Mouse (Mus musculus) liver, embryonic 15.5 days (tissue): Measurements from ENCODE around the gene Egfr. TPM values are rescaled to one million over a fixed set of nuclear protein-coding genes. Genes with fewer than 3 reads are reported as not detected.
A peak's percentile ranks its signal among the peaks of the same experiment; 100 is the strongest.

Experiments used
- ATAC-seq: fragments of 200-750 bp; cut with Nextera tagmentation; 2 replicates; pipeline ENCODE4 v1.8.0; 2017; ENCODE audit warnings: moderate number of reproducible peaks, mild to moderate bottlenecking, moderate library complexity; ENCODE audit not compliant: insufficient read depth
- H3K27ac ChIP-seq: fragments of 300-500 bp; sonication (generic); replicated peaks from 2 replicates; pipeline ENCODE4 v1.5.1; 2015; ENCODE audit warnings: mild to moderate bottlenecking, inconsistent platforms
- H3K27me3 ChIP-seq: fragments of 300-500 bp; sonication (generic); 2 replicates; pipeline ENCODE4 v1.6.1; 2015; ENCODE audit warnings: mild to moderate bottlenecking, inconsistent platforms
- H3K36me3 ChIP-seq: fragments of 300-500 bp; sonication (generic); replicated peaks from 2 replicates; pipeline ENCODE4 v1.6.1; 2015; ENCODE audit warnings: moderate library complexity, mild to moderate bottlenecking, inconsistent platforms
- H3K4me1 ChIP-seq: fragments of 300-500 bp; sonication (generic); replicated peaks from 2 replicates; pipeline ENCODE4 v1.6.1; 2015; ENCODE audit warnings: inconsistent platforms
- H3K4me2 ChIP-seq: fragments of 300-500 bp; sonication (generic); 2 replicates; pipeline ENCODE4 v1.6.1; 2015; ENCODE audit warnings: moderate library complexity, mild to moderate bottlenecking, inconsistent platforms
- H3K4me3 ChIP-seq: fragments of 300-500 bp; sonication (generic); replicated peaks from 2 replicates; pipeline ENCODE4 v1.5.1; 2015; ENCODE audit warnings: mild to moderate bottlenecking, inconsistent platforms
- H3K9ac ChIP-seq: fragments of 300-500 bp; sonication (generic); 2 replicates; pipeline ENCODE4 v1.6.1; 2015; ENCODE audit warnings: moderate library complexity, mild to moderate bottlenecking, inconsistent platforms
- H3K9me3 ChIP-seq: fragments of 300-500 bp; sonication (generic); replicated peaks from 2 replicates; pipeline ENCODE4 v1.6.1; 2016; ENCODE audit warnings: inconsistent platforms
- WGBS: fragments of 180-500 bp; shearing (Covaris S2); methylation state at CpG from one replicate; pipeline ENCODE4 v1.1.7; 2015; ENCODE audit warnings: mixed read lengths; ENCODE audit not compliant: insufficient replicate concordance; 5-methylcytosine and 5-hydroxymethylcytosine counted together
- polyA plus RNA-seq: library from polyadenylated mRNA; unstranded; fragments of >200 nt; fragmentation: Nextera tagmentation; extraction: Ambion mirVana; gene quantifications from 2 replicates; pipeline ENCODE4 v1.2.1, GENCODE M21; 2015

The Egfr gene
- polyA plus RNA-seq, 1 experiment from 2014 or later = 1.1 TPM

GRCm38 (mm10) chr11:16809161-16809967, 57.4 kb downstream of the Egfr start:
- WGBS = 41% methylated on average over 9 of the region's 9 CpGs
- H3K9me3 ChIP-seq = no peaks in the 10 kb centered on the region
- H3K4me1 ChIP-seq = 0 out of 2 replicates have a peak, but pooled peaks cover 6% of the 10 kb centered on the region
- H3K27me3 ChIP-seq = no peaks in the 10 kb centered on the region
- H3K36me3 ChIP-seq = no peaks in the 10 kb centered on the region
- H3K4me3 ChIP-seq = no peak overlapping the region
- ATAC-seq = no peak
- no peak overlapping the region for H3K27ac ChIP-seq
- no peak overlapping the region for H3K9ac ChIP-seq
- H3K4me2 ChIP-seq = no peak overlapping the region

- 51% methylated on average over 3 of the region's 3 CpGs for WGBS
- H3K36me3 ChIP-seq = no peaks in the 10 kb centered on the region
Observed at GRCm38 (mm10) chr11:16810086-16810485, 58.1 kb downstream of the Egfr start.

GRCm38 (mm10) chr11:16813298-16813697, 61.3 kb downstream of the Egfr start:
- Histone ChIP-seq H3K36me3 (no peaks in the 10 kb centered on the region), H3K27ac (no peak overlapping the region), H3K4me1 (0 out of 2 replicates have a peak, but pooled peaks cover 12% of the 10 kb centered on the region), H3K4me2 (no peak overlapping the region), H3K27me3 (no peaks in the 10 kb centered on the region), H3K4me3 (no peak overlapping the region), H3K9me3 (no peaks in the 10 kb centered on the region), H3K9ac (no peak overlapping the region)
- ATAC-seq = peak; percentile 75

More at GRCm38 (mm10) chr11:16810086-16810485, 58.1 kb downstream of the Egfr start:
- Histone ChIP-seq H3K9me3 (no peaks in the 10 kb centered on the region), H3K4me3 (no peak overlapping the region), H3K27ac (no peak overlapping the region), H3K4me2 (no peak overlapping the region), H3K9ac (no peak overlapping the region), H3K27me3 (no peaks in the 10 kb centered on the region), H3K4me1 (0 out of 2 replicates have a peak, but pooled peaks cover 6% of the 10 kb centered on the region)
- no peak for ATAC-seq

- Histone ChIP-seq H3K9me3 (no peaks in the 10 kb centered on the region), H3K27me3 (no peaks in the 10 kb centered on the region), H3K4me2 (no peak overlapping the region), H3K9ac (no peak overlapping the region), H3K4me3 (no peak overlapping the region), H3K27ac (no peak overlapping the region), H3K4me1 (0 out of 2 replicates have a peak, but pooled peaks cover 12% of the 10 kb centered on the region), H3K36me3 (no peaks in the 10 kb centered on the region)
- WGBS = 76% methylated on average over 9 of the region's 9 CpGs
- no peak for ATAC-seq
Observed at GRCm38 (mm10) chr11:16816414-16816813, 64.4 kb downstream of the Egfr start.

- Histone ChIP-seq H3K27ac (no peak overlapping the region), H3K9me3 (no peaks in the 10 kb centered on the region), H3K36me3 (no peaks in the 10 kb centered on the region), H3K9ac (no peak overlapping the region), H3K4me1 (0 out of 2 replicates have a peak, but pooled peaks cover 12% of the 10 kb centered on the region), H3K4me3 (no peak overlapping the region), H3K27me3 (no peaks in the 10 kb centered on the region), H3K4me2 (no peak overlapping the region)
- peak; percentile 53; the same call in 1 of the 2 replicates for ATAC-seq
- 37% methylated on average over 6 of the region's 6 CpGs for WGBS
Observed at GRCm38 (mm10) chr11:16817336-16818034, 65.5 kb downstream of the Egfr start.

- no peaks in the 10 kb centered on the region for H3K27me3 ChIP-seq
- 65% methylated on average over 1 of the region's 1 CpGs for WGBS
- no peaks in the 10 kb centered on the region for H3K36me3 ChIP-seq
- no peak overlapping the region for H3K9ac ChIP-seq
- no peaks in the 10 kb centered on the region for H3K9me3 ChIP-seq
- 0 out of 2 replicates have a peak, but pooled peaks cover 6% of the 10 kb centered on the region for H3K4me1 ChIP-seq
- no peak overlapping the region for H3K4me2 ChIP-seq
- ATAC-seq = no peak
- no peak overlapping the region for H3K27ac ChIP-seq
- no peak overlapping the region for H3K4me3 ChIP-seq
Observed at GRCm38 (mm10) chr11:16819424-16819823, 67.4 kb downstream of the Egfr start.

- Histone ChIP-seq H3K4me1 (0 out of 2 replicates have a peak, but pooled peaks cover 6% of the 10 kb centered on the region), H3K4me3 (no peak overlapping the region), H3K27me3 (no peaks in the 10 kb centered on the region), H3K36me3 (no peaks in the 10 kb centered on the region), H3K9me3 (no peaks in the 10 kb centered on the region), H3K27ac (no peak overlapping the region), H3K9ac (no peak overlapping the region), H3K4me2 (no peak overlapping the region)
- 59% methylated on average over 6 of the region's 6 CpGs for WGBS
- no peak for ATAC-seq
Observed at GRCm38 (mm10) chr11:16820138-16820537, 68.1 kb downstream of the Egfr start.

GRCm38 (mm10) chr11:16821668-16822254, 69.8 kb downstream of the Egfr start:
- Histone ChIP-seq H3K27ac (no peak overlapping the region), H3K4me2 (no peak overlapping the region), H3K27me3 (no peaks in the 10 kb centered on the region), H3K4me3 (no peak overlapping the region), H3K9me3 (no peaks in the 10 kb centered on the region), H3K9ac (no peak overlapping the region), H3K4me1 (0 out of 2 replicates have a peak, but pooled peaks cover 6% of the 10 kb centered on the region), H3K36me3 (no peaks in the 10 kb centered on the region)
- ATAC-seq = no peak
- 68% methylated on average over 6 of the region's 6 CpGs for WGBS

GRCm38 (mm10) chr11:16823830-16824545, 72.0 kb downstream of the Egfr start:
- H3K27ac ChIP-seq = no peak overlapping the region
- H3K4me2 ChIP-seq = no peak overlapping the region
- H3K9ac ChIP-seq = no peak overlapping the region
- ATAC-seq = no peak
- H3K4me3 ChIP-seq = no peak overlapping the region
- H3K27me3 ChIP-seq = no peaks in the 10 kb centered on the region
- H3K36me3 ChIP-seq = no peaks in the 10 kb centered on the region
- no peaks in the 10 kb centered on the region for H3K9me3 ChIP-seq
- 59% methylated on average over 4 of the region's 4 CpGs for WGBS
- no peaks in the 10 kb centered on the region for H3K4me1 ChIP-seq

GRCm38 (mm10) chr11:16829468-16829867, 77.5 kb downstream of the Egfr start:
- no peak for ATAC-seq
- WGBS = 64% methylated on average over 3 of the region's 3 CpGs
- Histone ChIP-seq H3K9me3 (no peaks in the 10 kb centered on the region), H3K4me1 (no peaks in the 10 kb centered on the region), H3K9ac (no peak overlapping the region), H3K4me3 (no peak overlapping the region), H3K4me2 (no peak overlapping the region), H3K27ac (no peak overlapping the region), H3K27me3 (no peaks in the 10 kb centered on the region), H3K36me3 (no peaks in the 10 kb centered on the region)
